Mouse (Mus musculus): Measurements from ENCODE around the gene Gm14569. TPM values are rescaled to one million over a fixed set of nuclear protein-coding genes. Genes with fewer than 3 reads are reported as not detected.

The Gm14569 gene
- total RNA-seq, 2 experiments from 2014 or later, result not detected

- ATAC-seq (replicated peaks; ENCODE audit: low FRiP score, poor library complexity, severe bottlenecking), result no peak
Measured at GRCm38 (mm10) chrX:36385340-36385739, 106.3 kb downstream of the Gm14569 start.

Other genes with a start within 250 kb of the Gm14569 start
- gene Lonrf3, start 163.5 kb downstream of the Gm14569 start, total RNA-seq (2015; ENCODE audit: low replicate concordance), result 2.1 and 4.0 TPM in 2 replicates
- gene Lonrf3, start 163.5 kb downstream of the Gm14569 start, total RNA-seq (2017; ENCODE audit: low replicate concordance), result 0.26 and 4.7 TPM in 2 replicates
- not detected in 2 replicates for gene Gm6268, start 90.5 kb downstream of the Gm14569 start, total RNA-seq (2015; ENCODE audit: low replicate concordance)
- not detected in 2 replicates for gene Gm6268, start 90.5 kb downstream of the Gm14569 start, total RNA-seq (2017; ENCODE audit: low replicate concordance)
- gene Pgrmc1, start 106.4 kb upstream of the Gm14569 start, total RNA-seq (2015; ENCODE audit: low replicate concordance), result 21.3 and 26.8 TPM in 2 replicates
- gene Pgrmc1, start 106.4 kb upstream of the Gm14569 start, total RNA-seq (2017; ENCODE audit: low replicate concordance), result 15.7 and 20.7 TPM in 2 replicates
- gene Akap17b, start 153.6 kb upstream of the Gm14569 start, total RNA-seq (2015; ENCODE audit: low replicate concordance), result 0.36 TPM in 1 of 2 replicates, not detected in the other
- gene Akap17b, start 153.6 kb upstream of the Gm14569 start, total RNA-seq (2017; ENCODE audit: low replicate concordance), result 0.26 TPM in 1 of 2 replicates, not detected in the other